Mouse (Mus musculus) cerebellum, adult 2 months (tissue): ENCODE data around the gene Olfr702.

Experiments
- CTCF ChIP-seq: fragments of 200-500 bp; IDR thresholded peaks from 2 replicates; pipeline ENCODE4 v1.5.1; 2011; ENCODE audit warnings: low read depth, mild to moderate bottlenecking, control low read depth, low read length, moderate library complexity, borderline replicate concordance; ENCODE audit not compliant: insufficient read depth
- POLR2A ChIP-seq: fragments of 200-500 bp; IDR thresholded peaks from 2 replicates; pipeline ENCODE4 v1.6.1; 2011; ENCODE audit warnings: low read length, control low read depth, borderline replicate concordance; ENCODE audit not compliant: insufficient read depth

GRCm38 (mm10) chr7:106793098-106793497 is 40.6 kb downstream of the Olfr702 start, which contains the start of gene Olfr699:
- TF ChIP-seq CTCF: no peak
- no peak for TF ChIP-seq POLR2A
